Mouse (Mus musculus) cerebellum, postnatal 25 days (tissue): ENCODE results near the gene Hebp2.

ENCODE experiments used
- DNase-seq, 2 experiments: peaks; one replicate each; pipeline ENCODE4 v3.0.0; 2021; ENCODE audit warnings: mixed read lengths in 2 of 2

Hebp2 gene

DNA sequence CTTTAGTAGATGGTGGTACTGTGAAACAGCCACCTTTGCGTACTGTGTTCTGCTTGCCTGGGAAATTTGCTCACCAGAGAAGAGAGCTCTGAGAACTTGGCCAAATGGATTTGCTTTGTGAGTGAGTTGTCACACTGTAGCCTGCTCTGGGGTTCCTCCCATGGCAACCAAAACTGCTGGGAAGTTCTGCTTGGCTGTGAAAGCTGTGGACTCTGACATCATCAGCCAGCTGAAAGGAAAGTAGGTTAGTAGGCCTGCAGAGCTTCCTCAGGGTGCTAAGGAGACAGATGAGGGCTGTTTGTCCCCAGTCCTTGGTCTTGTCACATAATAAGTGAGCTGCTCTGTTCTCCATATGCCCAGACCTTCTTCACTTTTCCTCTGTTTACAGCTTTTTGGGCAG, 37.3 kb downstream of the Hebp2 start:
- no peak for DNase-seq

GRCm38 (mm10) chr10:18507869-18508473, 37.9 kb downstream of the Hebp2 start:
- DNase-seq = no peak

DNA sequence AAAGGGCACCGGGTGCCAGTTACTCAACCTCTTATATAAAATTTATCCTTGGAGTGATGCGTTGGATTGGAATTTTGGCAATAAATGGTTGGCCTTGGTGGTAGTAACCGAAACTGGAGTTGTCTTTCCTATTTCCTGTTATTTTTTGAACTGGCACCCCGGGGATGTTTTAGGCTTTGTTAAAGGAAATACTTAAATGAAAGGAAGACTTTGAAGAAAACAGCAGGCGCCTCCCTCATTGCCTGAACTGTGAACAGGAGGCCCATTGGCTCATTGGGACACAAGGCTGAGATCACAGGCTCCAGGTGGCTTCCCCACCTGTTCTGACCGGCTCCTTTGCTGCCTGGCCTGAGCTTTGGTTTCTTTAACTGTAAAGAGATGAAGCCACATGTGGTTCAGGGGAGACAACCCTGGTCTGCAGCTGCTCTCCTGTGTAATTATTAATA, 39.4 kb downstream of the Hebp2 start:
- DNase-seq = peak in 1 of 2 experiments; percentile 20

DNA sequence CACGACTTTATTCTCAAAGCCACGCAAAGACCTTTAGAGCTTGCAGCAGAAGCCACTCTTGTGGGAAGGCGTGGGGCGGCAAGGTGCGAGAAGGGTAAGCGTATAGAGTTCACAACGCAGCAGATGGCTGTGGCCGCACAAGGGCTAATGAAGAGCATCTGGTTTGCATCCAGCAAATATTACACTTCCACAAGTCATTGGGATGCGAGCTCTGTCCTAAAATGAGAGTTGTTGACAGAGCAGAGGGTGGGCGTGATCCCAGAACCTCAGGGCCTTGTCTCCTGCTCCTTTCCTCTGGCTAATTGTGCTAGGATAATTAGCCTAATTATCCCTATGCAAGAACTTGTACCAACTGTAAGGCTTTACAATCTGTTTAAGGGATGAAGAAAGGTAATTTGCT, 40.2 kb downstream of the Hebp2 start:
- no peak for DNase-seq

DNA sequence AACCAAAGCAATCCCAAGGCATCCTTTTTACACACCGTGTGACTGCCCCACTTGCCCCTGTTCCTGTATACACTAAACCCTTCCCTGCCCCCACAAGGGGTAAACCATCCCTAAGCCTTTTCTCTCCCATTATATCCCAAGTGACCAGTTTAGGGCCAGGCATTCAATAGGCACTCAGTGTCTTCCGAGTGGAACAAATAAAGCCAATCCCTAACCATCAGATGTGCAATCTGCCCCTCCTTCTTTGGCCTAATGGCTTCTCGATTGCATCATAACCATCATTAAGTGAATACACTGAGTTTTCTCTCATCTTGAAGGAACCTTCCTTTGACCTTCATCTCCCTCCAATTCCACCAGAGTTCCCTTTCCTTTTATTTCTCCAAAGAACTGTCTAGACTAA, 43.9 kb downstream of the Hebp2 start:
- no peak for DNase-seq

- DNase-seq = no peak
Measured at GRCm38 (mm10) chr10:18497066-18497465, 48.8 kb downstream of the Hebp2 start.

GRCm38 (mm10) chr10:18494249-18494648, 51.6 kb downstream of the Hebp2 start:
- no peak for DNase-seq

GRCm38 (mm10) chr10:18493010-18493894, 52.6 kb downstream of the Hebp2 start:
- no peak for DNase-seq

- no peak for DNase-seq
Measured at GRCm38 (mm10) chr10:18491952-18492351, 53.9 kb downstream of the Hebp2 start.

DNA sequence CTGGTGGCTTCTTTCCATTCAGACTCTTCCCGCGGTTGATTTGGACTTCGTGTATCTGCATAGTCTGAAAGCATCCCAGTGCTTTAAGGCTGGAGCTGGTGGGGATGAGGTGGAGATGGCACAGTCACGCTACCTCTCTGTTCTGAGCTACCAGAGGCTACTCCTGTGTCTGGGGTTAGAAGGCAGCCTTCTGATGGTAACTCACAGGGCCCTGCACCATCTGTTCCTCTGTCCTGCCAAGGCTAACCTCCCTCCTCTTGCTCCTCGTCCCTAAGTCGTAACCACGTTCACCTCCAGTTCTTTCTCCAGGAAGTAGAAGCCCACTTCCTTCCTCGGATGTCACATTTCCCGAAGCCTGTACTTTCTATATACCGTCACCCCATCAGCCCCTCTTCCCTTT, 55.9 kb downstream of the Hebp2 start:
- peak; percentile 43 to 56 for DNase-seq
